Mouse (Mus musculus): ENCODE measurements around the gene Gjb5. TPM values are rescaled to one million over a fixed set of nuclear protein-coding genes. Genes with fewer than 3 reads are reported as not detected.

Gjb5 gene
- polyA plus RNA-seq, 1 experiment from 2014 or later, result 0.06 TPM

GRCm38 (mm10) chr4:127306915-127307314 lies 51.1 kb downstream of the Gjb5 start:
- Histone ChIP-seq H3K27ac (ENCODE audit: low read length) (no peak overlapping the region), H3K4me2 (ENCODE audit: low read depth, low read length) (no peak overlapping the region), H3K36me3 (ENCODE audit: control insufficient read depth, insufficient read depth) (no peaks in the 10 kb centered on the region), H3K27me3 (ENCODE audit: control insufficient read depth, insufficient read depth, low read depth, low read length) (no peaks in the 10 kb centered on the region), H3K9ac (ENCODE audit: low read depth, low read length) (no peak overlapping the region), H3K4me3 (ENCODE audit: low read depth, low read length) (no peak overlapping the region), H3K9me3 (replicated peaks; ENCODE audit: control insufficient read depth, low read length) (no peaks in the 10 kb centered on the region), H3K4me1 (ENCODE audit: control insufficient read depth, low read depth, low read length) (no peaks in the 10 kb centered on the region)
- ATAC-seq (ENCODE audit: low read depth), result no peak
- 44% methylated on average over 2 of the region's 2 CpGs for WGBS (ENCODE audit: insufficient replicate concordance)

Other genes starting within 250 kb of the Gjb5 start
- 8.2 and 8.5 TPM in 2 replicates for gene Tmem35b, start 234.5 kb downstream of the Gjb5 start, polyA plus RNA-seq (2015; fragmentation: Nextera tagmentation; extraction: Ambion mirVana)
- gene Dlgap3, start 189.0 kb downstream of the Gjb5 start, polyA plus RNA-seq (2015; fragmentation: Nextera tagmentation; extraction: Ambion mirVana), result 0.19 and 0.24 TPM in 2 replicates
- 24.5 and 24.6 TPM in 2 replicates for gene Smim12, start 114.4 kb downstream of the Gjb5 start, polyA plus RNA-seq (2015; fragmentation: Nextera tagmentation; extraction: Ambion mirVana)
- gene Gja4, start 44.1 kb downstream of the Gjb5 start, polyA plus RNA-seq (2015; fragmentation: Nextera tagmentation; extraction: Ambion mirVana), result 1.8 and 2.8 TPM in 2 replicates
- gene Gjb3, start 27.3 kb downstream of the Gjb5 start, polyA plus RNA-seq (2015; fragmentation: Nextera tagmentation; extraction: Ambion mirVana), result 0.18 and 0.33 TPM in 2 replicates
- gene Gjb4, start 4.1 kb downstream of the Gjb5 start, polyA plus RNA-seq (2015; fragmentation: Nextera tagmentation; extraction: Ambion mirVana), result 0.06 TPM in 1 of 2 replicates, not detected in the other